Comparison of ENCODE assay signal across 23 mouse cellular contexts in the genomic region with DNA sequence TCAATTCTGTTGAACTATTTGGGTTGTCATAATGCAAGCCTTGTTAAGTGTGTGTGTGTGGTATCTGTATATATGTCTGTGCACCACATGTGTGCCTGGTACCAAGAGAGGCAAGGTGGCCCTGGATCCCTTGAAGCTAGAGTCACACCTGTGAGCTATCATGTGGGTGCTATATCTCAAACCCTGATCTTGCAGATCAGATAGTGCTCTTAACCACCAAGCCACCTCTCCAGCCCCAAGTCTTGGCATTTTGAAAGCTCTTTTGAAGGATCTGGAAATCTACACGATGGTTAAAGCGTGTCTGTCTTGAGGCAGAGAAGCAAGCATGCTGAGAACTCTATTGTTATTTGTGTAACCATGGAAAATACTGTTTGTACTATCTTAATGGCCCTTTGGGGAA. TPM values are rescaled to one million over a fixed set of nuclear protein-coding genes. Genes with fewer than 3 reads are reported as not detected.
A peak's percentile ranks its signal among the peaks of the same experiment; 100 is the strongest.
DNase-seq lines count a peak whose midpoint lies in the region; ATAC-seq and TF ChIP-seq lines count a peak whose summit lies in the region.
"Had no signal": no experiment of that assay in that cellular context is flagged by ENCODE, and none has a peak within 500 bp of the region (broad histone marks: within the 10 kb centered on the region; RNA-seq: fewer than 3 reads in every experiment).

No protein-coding gene starts in this region.

- H3K27ac ChIP-seq in gastrocnemius, adult 2 months, result 0 out of 2 replicates have a peak overlapping the region, but pooled peaks have one; percentile 9
- no peak overlapping the region for H3K27ac ChIP-seq in hindbrain, embryonic 14.5 days
- H3K27ac ChIP-seq: embryonic facial prominence, embryonic 12.5 days; forebrain, embryonic 15.5 days; heart, embryonic 13.5 days; hindbrain, embryonic 12.5 days; hindbrain, postnatal 0 days had no signal

- intact Hi-C loops in gastrocnemius, adult 2 months (cut with DNase I), result no loop called here

- 52% methylated on average over 2 of the region's 2 CpGs for WGBS in hindbrain, embryonic 14.5 days

- no peak for DNase-seq in gastrocnemius, adult 2 months
- no peak for DNase-seq in gastrocnemius, postnatal 25 days
- DNase-seq in skeletal muscle tissue, adult 2 months (ENCODE audit: low read depth, low spot score), result peak; percentile 42
- DNase-seq in thymus, postnatal 10 days (ENCODE audit: low spot score in 2 of 2), result peak; percentile 50 to 65
- DNase-seq in thymus, postnatal 4 days, result peak; percentile 48
- no peak for DNase-seq in Muller cell, postnatal 12 days (ENCODE audit: inconsistent ontology term)
- no peak for DNase-seq in hindbrain, embryonic 14.5 days (ENCODE audit: low spot score)
- DNase-seq in testis, postnatal 14 days (ENCODE audit: low spot score), result no peak
- DNase-seq: adrenal gland, adult 8-10 months; adrenal gland, postnatal 36 days; B cell, adult 2 months; cerebellum, adult 2 months; cerebellum, postnatal 10 days; gastrocnemius, postnatal 14 days; heart, postnatal 10 days; heart, postnatal 4 days had no signal

- no peak for TF ChIP-seq CTCF in gastrocnemius, adult 2 months (IDR thresholded peaks at IDR 0.05)

- peaks cover 41% of the 10 kb centered on the region for H3K36me3 ChIP-seq in hindbrain, embryonic 14.5 days (replicated peaks; ENCODE audit: control insufficient read depth, insufficient read depth)

- H3K9me3 ChIP-seq in hindbrain, embryonic 14.5 days (ENCODE audit: control insufficient read depth, low read length), result no peaks in the 10 kb centered on the region
- H3K9me3 ChIP-seq: embryonic facial prominence, embryonic 12.5 days; forebrain, embryonic 15.5 days; heart, embryonic 13.5 days; hindbrain, embryonic 12.5 days had no signal

- no peaks in the 10 kb centered on the region for H3K27me3 ChIP-seq in hindbrain, embryonic 14.5 days (ENCODE audit: control insufficient read depth, insufficient read depth, low read length)
- H3K27me3 ChIP-seq: embryonic facial prominence, embryonic 12.5 days; forebrain, embryonic 15.5 days; heart, embryonic 13.5 days; hindbrain, embryonic 12.5 days had no signal

- H3K4me2 ChIP-seq in hindbrain, embryonic 14.5 days (replicated peaks), result no peak overlapping the region
- H3K4me2 ChIP-seq: embryonic facial prominence, embryonic 12.5 days; forebrain, embryonic 15.5 days; heart, embryonic 13.5 days; hindbrain, embryonic 12.5 days had no signal

- no peak for ATAC-seq in hindbrain, embryonic 14.5 days (ENCODE audit: low FRiP score)
- ATAC-seq: forebrain, embryonic 15.5 days; hindbrain, postnatal 0 days had no signal

- no peaks in the 10 kb centered on the region for H3K4me1 ChIP-seq in hindbrain, embryonic 14.5 days (replicated peaks; ENCODE audit: control insufficient read depth, insufficient read depth, low read length)
- H3K4me1 ChIP-seq: embryonic facial prominence, embryonic 12.5 days; forebrain, embryonic 15.5 days; heart, embryonic 13.5 days; hindbrain, embryonic 12.5 days had no signal

- no peak overlapping the region for H3K9ac ChIP-seq in hindbrain, embryonic 14.5 days
- H3K9ac ChIP-seq: embryonic facial prominence, embryonic 12.5 days; forebrain, embryonic 15.5 days; heart, embryonic 13.5 days; hindbrain, embryonic 12.5 days had no signal

- H3K4me3 ChIP-seq in gastrocnemius, adult 2 months, result no peak overlapping the region
- no peak overlapping the region for H3K4me3 ChIP-seq in hindbrain, embryonic 14.5 days (replicated peaks; ENCODE audit: low read length)
- H3K4me3 ChIP-seq: embryonic facial prominence, embryonic 12.5 days; forebrain, embryonic 15.5 days; heart, embryonic 13.5 days; hindbrain, embryonic 12.5 days had no signal

RNA-seq across cellular contexts. Expression of a gene that starts 7.1 kb away (rescaled TPM):
- 10 to 100 TPM in 1 of 2 experiments, 1 to 10 TPM in 1; 9.1 to 12.0 TPM for total RNA-seq in gastrocnemius, adult 2 months (2021)
- 1 to 10 TPM; 8.2 to 8.3 TPM for total RNA-seq in gastrocnemius, postnatal 25 days (2021)
- 3.0 and 3.9 TPM in 2 replicates for polyA plus RNA-seq in hindbrain, embryonic 14.5 days (2014; fragmentation: Nextera tagmentation; extraction: Ambion mirVana)

RNA-seq across cellular contexts. Expression of a gene that starts 17.9 kb away (rescaled TPM):
- 10 to 100 TPM; 13.7 to 16.4 TPM for total RNA-seq in gastrocnemius, adult 2 months (2021)
- 10 to 100 TPM; 15.5 TPM for total RNA-seq in gastrocnemius, postnatal 25 days (2021)
- 65.0 and 70.1 TPM in 2 replicates for polyA plus RNA-seq in hindbrain, embryonic 14.5 days (2014; fragmentation: Nextera tagmentation; extraction: Ambion mirVana)

RNA-seq across cellular contexts. Expression of a gene that starts 21.4 kb away (rescaled TPM):
- 10 to 100 TPM; 52.0 to 84.9 TPM for total RNA-seq in gastrocnemius, adult 2 months (2021)
- total RNA-seq in gastrocnemius, postnatal 25 days (2021), result 10 to 100 TPM; 34.4 to 42.4 TPM
- 560 and 570 TPM in 2 replicates for polyA plus RNA-seq in hindbrain, embryonic 14.5 days (2014; fragmentation: Nextera tagmentation; extraction: Ambion mirVana)

RNA-seq across cellular contexts. Expression of a gene that starts 30.8 kb away (rescaled TPM):
- total RNA-seq in gastrocnemius, adult 2 months (2021), result under 1 TPM in 1 of 2 experiments, not detected in 1; 0.11 TPM
- not detected for total RNA-seq in gastrocnemius, postnatal 25 days (2021)
- 0.16 TPM in 1 of 2 replicates, not detected in the other for polyA plus RNA-seq in hindbrain, embryonic 14.5 days (2014; fragmentation: Nextera tagmentation; extraction: Ambion mirVana)

RNA-seq across cellular contexts. Expression of a gene that starts 40.4 kb away (rescaled TPM):
- under 1 TPM in 1 of 2 experiments, not detected in 1; 0.31 TPM for total RNA-seq in gastrocnemius, adult 2 months (2021)
- total RNA-seq in gastrocnemius, postnatal 25 days (2021), result not detected
- polyA plus RNA-seq in hindbrain, embryonic 14.5 days (2014; fragmentation: Nextera tagmentation; extraction: Ambion mirVana), result 0.27 TPM in 1 of 2 replicates, not detected in the other
- total RNA-seq: common myeloid progenitor, adult 5-6 weeks; gastrocnemius, postnatal 14 days; granulocyte monocyte progenitor cell, adult 5-6 weeks; heart, postnatal 10 days; heart, postnatal 4 days; hindbrain, postnatal 0 days had no signal
- polyA plus RNA-seq: forebrain, embryonic 15.5 days; hindbrain, postnatal 0 days had no signal

Comparison
In these comparisons a context has a peak if more than half of its experiments do, and no peak if none do; other contexts are left out.
1. DNase-seq: peak in skeletal muscle tissue, adult 2 months (single experiment), thymus, postnatal 10 days (2 of 2) and thymus, postnatal 4 days (single experiment); none in gastrocnemius, adult 2 months (single experiment), gastrocnemius, postnatal 25 days (single experiment), Muller cell, postnatal 12 days (single experiment), hindbrain, embryonic 14.5 days (single experiment) and testis, postnatal 14 days (single experiment).